Mouse (Mus musculus): ENCODE data around the gene Gjb5. TPM values are rescaled to one million over a fixed set of nuclear protein-coding genes. Genes with fewer than 3 reads are reported as not detected.
A peak's percentile ranks its signal among the peaks of the same experiment; 100 is the strongest.

Gjb5 gene
- polyA plus RNA-seq (2016; fragmentation: Nextera tagmentation; extraction: Ambion mirVana): 0.58 and 1.8 TPM in 2 replicates

DNA sequence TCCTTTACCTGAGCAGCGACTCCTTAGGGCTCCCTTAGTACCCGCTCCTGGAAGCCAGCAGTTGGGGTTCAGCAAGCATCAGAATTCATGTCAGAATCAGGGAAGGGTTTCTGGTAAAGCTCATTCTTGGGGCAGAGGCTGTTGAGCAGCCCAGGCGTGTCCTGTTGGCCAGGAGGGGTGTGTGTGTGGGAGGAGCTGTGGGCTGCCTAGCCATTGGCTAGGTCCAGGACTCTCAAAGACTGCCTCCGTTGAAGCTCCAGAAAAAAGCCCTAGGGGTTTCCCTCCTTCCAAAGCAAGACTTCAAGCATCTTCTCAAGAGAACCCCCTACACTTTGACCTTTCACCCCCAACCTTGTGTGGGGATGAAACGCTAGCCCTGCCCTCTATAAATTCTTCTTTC is at the start of gene Gjb5:
TSS of gene Gjb5 (minus strand) at position 164 of the 400 bp plus-strand sequence.
- Histone ChIP-seq H3K36me3 (no peaks in the 10 kb centered on the region), H3K27me3 (ENCODE audit: insufficient read depth, poor library complexity, severe bottlenecking) (peaks cover 30% of the 10 kb centered on the region), H3K4me1 (peaks cover 48% of the 10 kb centered on the region), H3K9me3 (no peaks in the 10 kb centered on the region), H3K4me3 (no peak within 1 kb of the TSS), H3K27ac (no peak within 1 kb of the TSS)
- DNase-seq (ENCODE audit: low spot score): no peak
- WGBS: 14% methylated on average over 5 of the region's 5 CpGs

- no peak for DNase-seq (ENCODE audit: low spot score)
- Histone ChIP-seq H3K4me1 (no peaks in the 10 kb centered on the region), H3K9me3 (no peaks in the 10 kb centered on the region), H3K27me3 (ENCODE audit: insufficient read depth, poor library complexity, severe bottlenecking) (peaks cover 13% of the 10 kb centered on the region), H3K27ac (no peak overlapping the region), H3K4me3 (no peak overlapping the region), H3K36me3 (no peaks in the 10 kb centered on the region)
- whole genome bisulfite sequencing: 56% methylated on average over 3 of the region's 3 CpGs
Measured at GRCm38 (mm10) chr4:127402614-127403013, 44.6 kb upstream of the Gjb5 start.

GRCm38 (mm10) chr4:127402166-127402565 is 44.2 kb upstream of the Gjb5 start:
- Histone ChIP-seq H3K36me3 (no peaks in the 10 kb centered on the region), H3K27ac (no peak overlapping the region), H3K27me3 (ENCODE audit: insufficient read depth, poor library complexity, severe bottlenecking) (peaks cover 13% of the 10 kb centered on the region), H3K9me3 (no peaks in the 10 kb centered on the region), H3K4me1 (no peaks in the 10 kb centered on the region), H3K4me3 (no peak overlapping the region)
- DNase-seq (ENCODE audit: low spot score): no peak
- WGBS: 68% methylated on average over 4 of the region's 4 CpGs

DNA sequence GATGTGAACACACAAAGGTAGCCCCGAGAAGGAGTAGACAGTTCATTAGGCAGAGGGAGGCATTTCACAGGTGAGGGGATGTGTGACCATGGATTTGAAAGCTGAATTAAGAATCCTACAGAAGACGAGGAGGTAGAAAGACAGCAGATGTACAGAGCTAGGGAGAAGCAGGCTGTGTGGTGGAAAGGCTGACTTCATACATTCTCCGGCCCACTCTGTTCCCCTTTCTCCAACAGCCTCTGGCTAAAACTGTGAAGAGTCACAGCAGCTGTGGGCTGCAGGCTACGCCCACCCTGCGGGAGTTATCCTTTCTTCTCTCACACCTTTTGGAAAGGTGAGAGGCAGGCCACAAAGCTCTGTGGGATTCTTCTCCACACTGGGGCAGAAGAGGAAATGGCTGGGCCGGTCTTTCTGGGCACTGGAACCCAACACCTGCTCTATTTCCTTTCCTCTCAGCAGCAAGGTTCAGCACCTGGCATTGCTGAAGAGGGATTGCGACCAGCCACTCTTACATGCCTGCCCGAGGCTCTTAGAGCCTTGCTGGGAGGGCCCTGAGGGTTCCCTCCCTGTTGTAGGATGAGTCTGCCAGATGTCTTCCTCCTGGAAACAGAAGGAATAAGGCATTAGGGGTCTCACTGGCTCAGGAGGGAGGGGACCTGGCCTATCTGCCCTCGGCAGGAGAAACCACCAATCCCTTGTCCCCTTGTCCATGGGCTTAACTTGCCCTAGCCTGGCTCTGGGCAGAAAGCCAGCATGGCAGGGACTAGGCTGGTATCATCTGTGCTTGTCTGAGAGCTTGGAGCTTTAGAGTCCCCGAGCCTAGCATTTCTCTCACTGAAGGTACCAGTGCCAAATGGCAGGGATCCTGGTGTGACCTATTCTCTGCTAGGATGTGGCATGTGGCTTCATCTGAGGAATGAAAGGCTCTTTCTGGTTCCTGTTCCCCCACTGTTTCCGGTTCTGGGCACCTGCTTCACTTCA is 42.5 kb upstream of the Gjb5 start:
- WGBS: 35% methylated on average over 11 of the region's 11 CpGs

GRCm38 (mm10) chr4:127395591-127395990 is 37.6 kb upstream of the Gjb5 start:
- Histone ChIP-seq H3K4me3 (no peak overlapping the region), H3K36me3 (no peaks in the 10 kb centered on the region), H3K27ac (no peak overlapping the region), H3K4me1 (no peaks in the 10 kb centered on the region), H3K9me3 (no peaks in the 10 kb centered on the region), H3K27me3 (ENCODE audit: insufficient read depth, poor library complexity, severe bottlenecking) (peaks cover 5% of the 10 kb centered on the region)
- WGBS: 65% methylated on average over 4 of the region's 4 CpGs
- no peak for DNase-seq (ENCODE audit: low spot score)

More for the DNA sequence above, 42.5 kb upstream of the Gjb5 start:
- Histone ChIP-seq H3K4me3 (no peak overlapping the region), H3K27ac (no peak overlapping the region), H3K9me3 (no peaks in the 10 kb centered on the region), H3K4me1 (no peaks in the 10 kb centered on the region), H3K36me3 (no peaks in the 10 kb centered on the region), H3K27me3 (ENCODE audit: insufficient read depth, poor library complexity, severe bottlenecking) (peaks cover 13% of the 10 kb centered on the region)
- DNase-seq (ENCODE audit: low spot score): no peak

DNA sequence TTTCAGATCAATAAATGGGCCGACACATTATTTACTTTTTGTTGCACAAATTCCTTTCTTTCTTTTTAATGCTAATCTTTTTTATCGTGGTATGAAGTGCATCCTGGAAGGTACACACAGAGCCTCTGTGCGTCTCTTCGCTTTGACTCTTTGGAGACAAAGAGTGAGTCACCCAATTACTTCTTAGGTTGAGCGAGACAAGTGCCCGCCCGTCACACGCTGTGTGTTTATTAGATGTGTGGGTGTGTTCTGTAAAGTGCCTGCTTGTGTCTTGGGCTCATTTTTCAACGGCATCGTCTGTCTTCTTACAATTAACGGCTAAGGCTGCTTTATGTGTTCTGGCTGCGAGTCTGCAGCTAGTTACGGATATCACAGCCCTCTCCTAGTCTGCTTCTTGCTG is 31.7 kb upstream of the Gjb5 start:
- 64% methylated on average over 13 of the region's 13 CpGs for WGBS
- no peaks in the 10 kb centered on the region for H3K9me3 ChIP-seq

DNA sequence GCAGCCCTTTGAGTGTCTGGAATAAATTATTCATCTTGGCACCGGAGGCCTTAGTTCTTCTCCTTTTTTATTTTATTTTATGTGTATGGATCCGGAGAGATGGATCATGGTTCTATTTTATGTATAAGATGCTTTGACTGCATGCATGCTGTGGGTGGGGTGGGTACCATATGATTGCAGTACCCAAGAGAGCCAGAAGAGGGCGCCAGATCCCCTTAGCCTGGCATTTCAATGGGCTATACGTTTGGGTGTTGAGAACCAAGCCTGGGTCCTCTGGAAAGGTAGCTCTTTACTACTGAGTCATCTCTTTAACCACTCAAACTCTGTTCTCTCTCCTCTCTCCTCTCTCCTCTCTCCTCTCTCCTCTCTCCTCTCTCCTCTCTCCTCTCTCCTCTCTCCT is 19.4 kb upstream of the Gjb5 start:
- Histone ChIP-seq H3K27me3 (ENCODE audit: insufficient read depth, poor library complexity, severe bottlenecking) (no peaks in the 10 kb centered on the region), H3K27ac (no peak overlapping the region), H3K9me3 (no peaks in the 10 kb centered on the region), H3K4me1 (peaks cover 20% of the 10 kb centered on the region), H3K4me3 (no peak overlapping the region), H3K36me3 (no peaks in the 10 kb centered on the region)
- WGBS: 35% methylated on average over 4 of the region's 4 CpGs
- no peak for DNase-seq (ENCODE audit: low spot score)

More for the DNA sequence above, 31.7 kb upstream of the Gjb5 start:
- no peak for DNase-seq (ENCODE audit: low spot score)
- H3K27me3 ChIP-seq (ENCODE audit: insufficient read depth, poor library complexity, severe bottlenecking): no peaks in the 10 kb centered on the region
- no peaks in the 10 kb centered on the region for H3K36me3 ChIP-seq
- no peak overlapping the region for H3K27ac ChIP-seq
- H3K4me3 ChIP-seq: no peak overlapping the region
- H3K4me1 ChIP-seq: no peaks in the 10 kb centered on the region

- 70% methylated on average over 17 of the region's 17 CpGs for WGBS
- DNase-seq (ENCODE audit: low spot score): no peak
- H3K9me3 ChIP-seq: no peaks in the 10 kb centered on the region
- 0 out of 2 replicates have a peak overlapping the region, but pooled peaks have one; percentile 10 for H3K27ac ChIP-seq
- no peak overlapping the region for H3K4me3 ChIP-seq
- H3K4me1 ChIP-seq: peaks cover 28% of the 10 kb centered on the region
- no peaks in the 10 kb centered on the region for H3K27me3 ChIP-seq (ENCODE audit: insufficient read depth, poor library complexity, severe bottlenecking)
- H3K36me3 ChIP-seq: no peaks in the 10 kb centered on the region
Measured at GRCm38 (mm10) chr4:127375541-127376177, 17.7 kb upstream of the Gjb5 start.

GRCm38 (mm10) chr4:127374645-127375044 is 16.7 kb upstream of the Gjb5 start:
- H3K36me3 ChIP-seq: no peaks in the 10 kb centered on the region
- DNase-seq (ENCODE audit: low spot score): no peak
- H3K27me3 ChIP-seq (ENCODE audit: insufficient read depth, poor library complexity, severe bottlenecking): no peaks in the 10 kb centered on the region
- H3K4me3 ChIP-seq: no peak overlapping the region
- WGBS: 82% methylated on average over 4 of the region's 4 CpGs
- peaks cover 28% of the 10 kb centered on the region for H3K4me1 ChIP-seq
- H3K9me3 ChIP-seq: no peaks in the 10 kb centered on the region
- no peak overlapping the region for H3K27ac ChIP-seq

GRCm38 (mm10) chr4:127373491-127373890 is 15.5 kb upstream of the Gjb5 start:
- DNase-seq (ENCODE audit: low spot score): no peak
- WGBS: 52% methylated on average over 8 of the region's 8 CpGs

GRCm38 (mm10) chr4:127371546-127371945 is 13.6 kb upstream of the Gjb5 start:
- peaks cover 43% of the 10 kb centered on the region for H3K4me1 ChIP-seq
- no peak overlapping the region for H3K4me3 ChIP-seq
- 0 out of 2 replicates have a peak overlapping the region, but pooled peaks have one; percentile 48 for H3K27ac ChIP-seq
- DNase-seq (ENCODE audit: low spot score): no peak
- H3K9me3 ChIP-seq: no peaks in the 10 kb centered on the region
- H3K36me3 ChIP-seq: no peaks in the 10 kb centered on the region
- peaks cover 8% of the 10 kb centered on the region; the same call in 1 of the 2 replicates for H3K27me3 ChIP-seq (ENCODE audit: insufficient read depth, poor library complexity, severe bottlenecking)
- 61% methylated on average over 5 of the region's 5 CpGs for WGBS

More at GRCm38 (mm10) chr4:127373491-127373890, 15.5 kb upstream of the Gjb5 start:
- no peak overlapping the region for H3K4me3 ChIP-seq
- H3K4me1 ChIP-seq: peaks cover 36% of the 10 kb centered on the region
- no peaks in the 10 kb centered on the region for H3K9me3 ChIP-seq
- no peaks in the 10 kb centered on the region for H3K36me3 ChIP-seq
- H3K27me3 ChIP-seq (ENCODE audit: insufficient read depth, poor library complexity, severe bottlenecking): peaks cover 8% of the 10 kb centered on the region; the same call in 1 of the 2 replicates
- no peak overlapping the region for H3K27ac ChIP-seq

DNA sequence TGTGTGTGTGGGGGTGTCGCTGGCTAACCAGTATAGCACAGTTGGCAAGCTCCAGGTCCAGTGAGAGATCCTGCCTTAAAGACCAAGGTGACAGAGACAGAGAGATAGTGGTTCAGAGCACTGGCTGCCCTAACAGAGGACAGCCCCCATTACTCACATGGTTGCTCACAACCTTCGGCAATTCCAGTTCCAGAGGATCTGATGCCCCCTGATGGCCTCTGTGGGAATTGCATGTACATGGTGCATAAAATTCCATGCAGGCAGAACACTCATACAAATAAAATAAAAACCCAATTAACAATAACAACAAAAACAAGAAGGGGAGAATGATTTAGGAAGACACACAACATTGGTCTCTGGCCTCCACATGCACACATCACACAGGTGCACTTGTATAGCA is 12.5 kb upstream of the Gjb5 start:
- H3K27me3 ChIP-seq (ENCODE audit: insufficient read depth, poor library complexity, severe bottlenecking): peaks cover 8% of the 10 kb centered on the region; the same call in 1 of the 2 replicates
- H3K4me3 ChIP-seq: no peak overlapping the region
- H3K4me1 ChIP-seq: peaks cover 43% of the 10 kb centered on the region
- H3K36me3 ChIP-seq: no peaks in the 10 kb centered on the region
- no peak overlapping the region for H3K27ac ChIP-seq
- H3K9me3 ChIP-seq: no peaks in the 10 kb centered on the region
- DNase-seq (ENCODE audit: low spot score): no peak
- WGBS: 50% methylated on average over 2 of the region's 2 CpGs
